Mouse (Mus musculus) left cerebral cortex, adult 8-10 months (tissue): ENCODE measurements around the gene 1700037C18Rik. TPM values are rescaled to one million over a fixed set of nuclear protein-coding genes. Genes with fewer than 3 reads are reported as not detected.

ENCODE experiments used
- DNase-seq, 2 experiments: peaks; one replicate each; pipeline ENCODE4 v3.0.0; 2022; ENCODE audit warnings: low spot score in 2 of 2
- total RNA-seq, 4 experiments: library from RNA; stranded (reverse); gene quantifications; 2 replicates each; pipeline ENCODE4 v1.2.4; 2022

The 1700037C18Rik gene
- total RNA-seq: 10 to 100 TPM in 1 of 4 experiments, 1 to 10 TPM in 3; 7.9 to 12.0 (median 8.6) TPM

- DNase-seq: peak; percentile 87 to 94
Observed at GRCm38 (mm10) chr16:3908537-3909111, at the start of gene 1700037C18Rik, which contains the start of gene Cluap1. Gene 1700037C18Rik (minus strand): TSS chr16:3908689. Gene Cluap1 (plus strand): TSS chr16:3908801.

- DNase-seq: no peak
Observed at GRCm38 (mm10) chr16:3956369-3956768, 47.9 kb upstream of the 1700037C18Rik start.

- DNase-seq: no peak
Observed at GRCm38 (mm10) chr16:3951141-3951540, 42.7 kb upstream of the 1700037C18Rik start.

- no peak for DNase-seq
Observed at GRCm38 (mm10) chr16:3934701-3935100, 26.2 kb upstream of the 1700037C18Rik start.

- DNase-seq: no peak
Observed at GRCm38 (mm10) chr16:3934091-3934490, 25.6 kb upstream of the 1700037C18Rik start.

- DNase-seq: no peak
Observed at GRCm38 (mm10) chr16:3933536-3933935, 25.0 kb upstream of the 1700037C18Rik start.

GRCm38 (mm10) chr16:3929151-3929550 is 20.7 kb upstream of the 1700037C18Rik start:
- no peak for DNase-seq

GRCm38 (mm10) chr16:3928582-3928981 is 20.1 kb upstream of the 1700037C18Rik start:
- DNase-seq: no peak

- no peak for DNase-seq
Observed at GRCm38 (mm10) chr16:3923966-3924365, 15.5 kb upstream of the 1700037C18Rik start.

GRCm38 (mm10) chr16:3923515-3923914 is 15.0 kb upstream of the 1700037C18Rik start:
- DNase-seq: no peak

GRCm38 (mm10) chr16:3920756-3921155 is 12.3 kb upstream of the 1700037C18Rik start:
- no peak for DNase-seq

GRCm38 (mm10) chr16:3909118-3909517 is 629 bp upstream of the 1700037C18Rik start:
- no peak for DNase-seq

GRCm38 (mm10) chr16:3907471-3907870 is 1.0 kb downstream of the 1700037C18Rik start:
- no peak for DNase-seq

GRCm38 (mm10) chr16:3896553-3896952 is 11.9 kb downstream of the 1700037C18Rik start:
- no peak for DNase-seq

GRCm38 (mm10) chr16:3896046-3896445 is 12.4 kb downstream of the 1700037C18Rik start:
- no peak for DNase-seq

- DNase-seq: no peak
Observed at GRCm38 (mm10) chr16:3895173-3895792, 13.2 kb downstream of the 1700037C18Rik start.

- DNase-seq: no peak
Observed at GRCm38 (mm10) chr16:3893739-3894138, 14.8 kb downstream of the 1700037C18Rik start.

GRCm38 (mm10) chr16:3891621-3892295 is 16.7 kb downstream of the 1700037C18Rik start:
- DNase-seq: no peak

GRCm38 (mm10) chr16:3885065-3885670 is 23.3 kb downstream of the 1700037C18Rik start:
- no peak for DNase-seq

GRCm38 (mm10) chr16:3884201-3885064 is 24.1 kb downstream of the 1700037C18Rik start, which contains the start of the genes Zfp597 and Gm20695:
Gene Zfp597 (minus strand): TSS chr16:3884561.
Gene Gm20695 (plus strand): TSS chr16:3884648.
- DNase-seq: peak; percentile 82 to 94

GRCm38 (mm10) chr16:3876346-3876745 is 32.1 kb downstream of the 1700037C18Rik start:
- DNase-seq: no peak
